Mouse (Mus musculus) right cerebral cortex, adult 18-20 months (tissue): Measurements from ENCODE around the gene Ldha.
"Not testable (repeated sequence)": the region's sequence is repeated elsewhere in the genome, so short reads cannot be mapped to it uniquely, and the experiment has no call there.

ENCODE experiments used
- DNase-seq: peaks from one replicate; pipeline ENCODE4 v3.0.0; 2022; ENCODE audit warnings: mixed read lengths

Ldha gene

GRCm38 (mm10) chr7:46840787-46841525, at the start of gene Ldha:
Gene Ldha (plus strand): TSS chr7:46841475.
- no peak for DNase-seq

- no peak for DNase-seq
Observed at GRCm38 (mm10) chr7:46793871-46794270, 47.4 kb upstream of the Ldha start.

- DNase-seq = peak; percentile 97
Observed at GRCm38 (mm10) chr7:46795287-46796205, 45.7 kb upstream of the Ldha start, which contains the start of the genes Hps5 and Gtf2h1. Gene Hps5 (minus strand): TSS chr7:46796064. Gene Gtf2h1 (plus strand): TSS chr7:46796103.

GRCm38 (mm10) chr7:46796206-46796679, 45.0 kb upstream of the Ldha start:
- no peak for DNase-seq

- no peak for DNase-seq
Observed at GRCm38 (mm10) chr7:46796779-46797178, 44.5 kb upstream of the Ldha start.

GRCm38 (mm10) chr7:46810325-46810724, 30.9 kb upstream of the Ldha start:
- DNase-seq = no peak

GRCm38 (mm10) chr7:46814012-46814411, 27.3 kb upstream of the Ldha start:
- DNase-seq = no peak

GRCm38 (mm10) chr7:46820876-46821632, 20.2 kb upstream of the Ldha start:
- not testable (repeated sequence) for DNase-seq

GRCm38 (mm10) chr7:46827046-46827802, 14.1 kb upstream of the Ldha start:
- no peak for DNase-seq

GRCm38 (mm10) chr7:46827803-46828184, 13.5 kb upstream of the Ldha start:
- no peak for DNase-seq

- no peak for DNase-seq
Observed at GRCm38 (mm10) chr7:46829911-46830310, 11.4 kb upstream of the Ldha start.

- no peak for DNase-seq
Observed at GRCm38 (mm10) chr7:46830799-46831590, 10.3 kb upstream of the Ldha start.

GRCm38 (mm10) chr7:46831693-46832092, 9.6 kb upstream of the Ldha start:
- no peak for DNase-seq

GRCm38 (mm10) chr7:46832112-46832810, 9.0 kb upstream of the Ldha start:
- not testable (repeated sequence) for DNase-seq

GRCm38 (mm10) chr7:46833266-46833665, 8.0 kb upstream of the Ldha start:
- DNase-seq = no peak

GRCm38 (mm10) chr7:46833670-46834255, 7.5 kb upstream of the Ldha start:
- no peak for DNase-seq

GRCm38 (mm10) chr7:46834994-46835610, 6.2 kb upstream of the Ldha start:
- no peak for DNase-seq

- DNase-seq = no peak
Observed at GRCm38 (mm10) chr7:46836357-46836756, 4.9 kb upstream of the Ldha start.

GRCm38 (mm10) chr7:46837073-46837472, 4.2 kb upstream of the Ldha start:
- no peak for DNase-seq
